Mouse (Mus musculus) frontal cortex, adult (tissue): ENCODE results near the gene Mertk.
"Not testable (repeated sequence)": the region's sequence is repeated elsewhere in the genome, so short reads cannot be mapped to it uniquely, and the experiment has no call there.

Experiments
- ATAC-seq: cut with Nextera tagmentation; 2 replicates; pipeline ENCODE4 v1.9.2; 2017; ENCODE audit warnings: mild to moderate bottlenecking, moderate library complexity, mixed read lengths; ENCODE audit not compliant: low TSS enrichment

The Mertk gene

DNA sequence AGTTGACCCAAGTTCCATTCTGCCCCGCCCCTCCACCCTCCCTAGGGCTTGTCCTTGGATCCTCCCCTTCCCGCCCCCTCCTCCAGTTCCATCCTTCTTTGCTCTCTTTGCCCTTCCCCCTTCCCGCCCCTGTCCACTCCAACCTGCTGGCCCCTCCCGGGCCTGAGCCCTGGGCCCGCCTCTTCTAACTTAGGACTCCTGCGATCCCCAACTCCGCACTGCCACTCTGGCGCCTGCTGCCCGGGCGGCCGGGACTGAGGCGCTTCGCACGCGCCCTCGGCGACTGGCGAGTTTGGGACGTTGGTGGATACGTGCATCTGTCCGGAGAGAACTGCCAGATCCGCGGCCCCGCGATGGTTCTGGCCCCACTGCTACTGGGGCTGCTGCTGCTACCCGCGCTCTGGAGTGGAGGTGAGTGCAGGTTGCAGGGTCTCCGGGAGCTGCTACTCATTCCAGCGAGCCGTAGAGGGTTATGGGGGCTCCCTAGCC, at the start of gene Mertk:
TSS of gene Mertk (plus strand) at position 264 of the 489 bp plus-strand sequence.
- ATAC-seq, result peak; percentile 76

- ATAC-seq, result no peak
Measured at GRCm38 (mm10) chr2:128680661-128681060, 18.1 kb upstream of the Mertk start.

- peak; percentile 100 for ATAC-seq
Measured at GRCm38 (mm10) chr2:128686921-128687557, 11.7 kb upstream of the Mertk start, which contains the start of gene Anapc1. TSS of gene Anapc1 (minus strand) at chr2:128687391.

DNA sequence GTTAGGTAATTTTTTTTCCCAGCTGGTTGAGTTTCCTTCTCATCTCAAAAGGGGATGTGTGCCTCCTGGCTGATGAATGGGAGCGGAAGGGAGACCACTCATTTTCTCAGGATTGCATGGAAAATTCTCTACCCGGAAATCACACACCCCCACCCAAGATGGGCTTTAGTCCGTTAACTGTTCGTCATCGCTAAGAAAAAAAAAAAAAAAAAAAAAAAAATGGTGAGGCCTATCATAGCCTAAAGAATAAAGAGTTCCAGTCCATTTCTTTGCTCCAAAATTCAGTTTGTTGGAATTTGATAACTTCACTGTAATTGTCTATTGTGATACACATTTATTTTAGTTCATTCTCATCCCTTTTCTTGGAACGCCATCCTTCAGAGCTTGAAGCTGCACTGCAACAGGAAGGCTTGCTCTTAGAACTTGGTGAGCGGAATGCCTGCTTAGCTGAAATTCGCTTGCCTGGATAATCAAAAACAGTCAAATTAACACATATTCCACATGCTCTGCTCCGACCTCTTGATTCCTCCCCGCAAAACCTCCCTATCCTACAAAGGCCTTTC, 11.1 kb upstream of the Mertk start:
- peak; percentile 81 for ATAC-seq

DNA sequence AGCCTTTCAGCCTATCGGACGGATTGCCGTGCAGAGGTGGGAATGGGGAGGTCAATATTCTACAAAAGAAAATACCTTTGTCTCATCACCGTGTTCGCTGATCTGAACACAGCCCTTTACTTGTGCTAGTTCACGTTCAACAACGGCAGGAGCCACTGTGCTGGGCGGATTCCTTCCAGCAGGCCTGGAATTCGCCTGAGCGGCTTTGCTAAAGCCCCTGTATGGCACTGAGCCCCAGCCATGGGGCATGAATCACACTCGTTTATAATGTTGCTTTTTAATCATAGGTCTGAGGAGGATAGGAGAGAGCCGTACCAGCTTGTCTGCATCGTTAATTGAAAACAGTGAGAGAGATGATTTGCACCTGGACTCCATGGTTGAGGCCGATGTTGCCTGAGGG, 6.4 kb upstream of the Mertk start:
- no peak for ATAC-seq

- ATAC-seq, result no peak
Measured at GRCm38 (mm10) chr2:128692771-128693170, 6.0 kb upstream of the Mertk start.

DNA sequence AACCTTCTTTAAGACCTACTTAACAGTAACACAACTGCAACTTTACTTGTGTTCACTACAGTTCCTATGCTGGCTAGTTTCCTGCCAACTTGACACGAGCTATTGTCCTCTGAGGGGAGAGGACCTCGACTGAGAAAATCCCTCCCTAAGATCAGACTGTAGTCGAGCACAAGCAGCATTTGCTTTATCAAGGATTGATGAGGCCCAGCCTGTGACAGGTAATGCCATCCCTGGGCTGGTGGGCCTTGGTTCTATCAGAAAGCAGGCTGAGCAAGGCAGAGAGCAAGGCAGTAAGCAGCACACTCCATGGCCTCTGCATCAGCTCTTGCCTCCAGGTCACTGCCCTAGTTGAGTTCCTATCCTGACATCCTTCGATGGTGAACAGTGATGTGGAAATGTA, 5.5 kb upstream of the Mertk start:
- no peak for ATAC-seq

- not testable (repeated sequence) for ATAC-seq
Measured at GRCm38 (mm10) chr2:128693828-128694227, 4.9 kb upstream of the Mertk start.

GRCm38 (mm10) chr2:128694548-128694947, 4.2 kb upstream of the Mertk start:
- no peak for ATAC-seq

DNA sequence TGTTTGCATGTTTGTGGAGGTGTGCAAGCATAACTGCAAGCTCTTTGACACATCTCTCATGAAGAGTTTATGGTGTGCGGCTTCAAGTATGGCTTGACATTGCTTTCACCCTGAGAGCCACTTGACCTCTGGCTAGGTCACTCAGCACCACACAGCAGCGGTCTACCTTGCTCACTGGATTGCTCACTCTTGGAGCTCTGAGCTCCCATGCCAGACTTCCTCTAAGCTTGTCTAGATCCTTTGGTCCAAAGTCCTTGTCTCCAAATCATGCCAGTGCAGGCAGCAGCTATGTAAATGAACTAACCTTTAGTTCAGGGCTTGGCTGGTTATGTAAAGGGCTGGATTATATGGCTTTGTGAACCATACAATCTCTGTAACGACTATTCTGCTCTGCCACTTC, 2.3 kb upstream of the Mertk start:
- no peak for ATAC-seq

- no peak for ATAC-seq
Measured at GRCm38 (mm10) chr2:128697047-128697446, 1.7 kb upstream of the Mertk start.

DNA sequence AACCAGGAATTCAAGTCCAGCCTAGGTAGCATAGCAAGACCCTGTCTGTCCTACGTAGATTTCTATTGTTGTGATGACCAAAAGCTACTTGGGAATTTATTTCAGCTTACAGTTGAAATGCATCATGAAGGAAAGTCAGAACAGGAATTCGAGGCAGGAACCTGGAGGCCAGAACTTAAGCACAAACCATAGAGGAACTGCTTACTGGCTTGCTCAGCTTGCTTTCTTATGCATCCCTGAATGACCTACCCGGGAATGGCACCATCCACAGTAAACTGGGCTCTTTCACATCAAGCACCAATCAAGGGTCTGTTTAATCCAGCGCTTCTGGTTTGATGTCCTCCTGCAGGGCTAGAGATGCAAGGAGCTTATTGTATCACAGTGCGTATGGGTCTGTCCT, 1.2 kb upstream of the Mertk start:
- ATAC-seq, result no peak

DNA sequence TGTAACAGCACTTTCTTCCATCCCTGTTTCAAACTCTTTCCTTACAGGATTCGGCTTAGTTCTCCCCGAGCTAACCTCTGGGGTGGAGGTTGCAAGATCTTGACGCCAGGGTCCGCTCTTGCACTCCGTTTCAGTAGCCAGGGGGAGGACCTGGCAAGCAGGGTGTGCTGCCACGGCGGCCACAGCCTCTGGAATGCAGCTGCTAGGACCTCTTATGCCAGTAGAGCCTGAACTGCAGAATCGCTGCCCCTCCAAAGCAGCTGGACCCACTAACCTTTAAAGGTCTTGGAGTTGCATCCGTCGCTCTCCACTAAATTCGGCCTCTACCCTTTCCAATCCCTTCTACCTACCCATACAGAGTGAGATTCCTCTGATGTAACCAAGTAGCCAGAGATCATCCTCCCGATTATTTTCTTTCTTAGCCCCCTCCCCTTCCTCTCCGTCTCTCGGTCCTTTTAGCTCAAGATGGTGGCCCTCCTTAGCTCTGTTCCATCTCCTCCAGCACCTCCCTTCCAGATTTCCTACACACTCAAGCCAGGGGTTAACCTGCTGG, 540 bp upstream of the Mertk start:
- ATAC-seq, result peak; percentile 91

DNA sequence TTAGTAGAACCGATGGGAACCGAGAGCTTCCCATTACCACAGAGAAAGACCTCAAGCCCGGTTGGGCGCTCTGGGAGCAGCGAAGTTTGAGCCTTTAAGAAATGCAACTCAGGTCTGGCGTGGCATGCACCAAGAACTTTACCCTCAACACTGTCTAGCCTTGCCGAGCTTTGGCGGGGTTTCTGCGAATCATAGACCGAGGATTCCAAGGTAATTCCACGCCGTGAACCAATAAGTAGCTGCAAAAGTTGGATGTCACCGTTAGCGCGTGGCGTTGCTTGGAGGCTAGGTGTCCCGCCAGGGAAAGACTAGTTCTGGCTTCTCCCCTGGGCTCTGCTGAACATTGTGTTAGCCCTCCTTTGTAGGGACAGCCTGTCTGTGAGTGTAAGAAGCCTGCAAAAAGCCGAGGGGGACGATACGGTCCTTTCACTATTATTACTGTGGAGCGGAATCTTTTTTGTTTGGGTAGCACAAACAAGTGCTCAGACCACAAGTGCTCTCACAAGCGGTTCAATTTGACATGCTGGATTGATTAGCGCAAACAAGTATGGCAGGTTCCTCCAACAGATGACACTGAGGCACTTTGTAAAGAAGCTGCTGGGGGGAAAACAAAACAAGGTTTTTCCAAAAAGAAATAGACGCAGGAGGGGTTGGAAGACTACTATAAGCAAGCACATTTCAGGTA, 587 bp downstream of the Mertk start:
- peak; percentile 2; the same call in 1 of the 2 replicates for ATAC-seq

DNA sequence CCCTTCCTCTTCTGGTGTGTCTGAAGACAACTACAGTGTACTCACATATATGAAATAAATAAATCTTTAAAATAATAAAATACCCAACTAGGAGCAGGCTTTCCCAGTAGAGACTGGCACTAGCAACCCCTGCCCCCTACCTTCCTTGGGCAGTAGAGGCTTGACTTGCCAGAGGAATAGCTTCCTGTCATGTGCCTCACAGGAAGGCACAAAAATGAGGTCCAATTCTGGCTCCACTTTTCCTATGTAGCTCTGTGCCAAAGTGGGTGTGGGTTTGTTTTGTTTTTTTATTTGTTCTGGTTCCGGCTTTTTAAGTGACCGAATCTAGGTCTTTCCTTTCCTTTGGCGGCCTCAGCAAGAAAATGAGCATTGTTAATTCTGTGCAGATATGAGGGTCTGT, 5.7 kb downstream of the Mertk start:
- no peak for ATAC-seq

GRCm38 (mm10) chr2:128709264-128709663, 10.5 kb downstream of the Mertk start:
- peak; percentile 62 for ATAC-seq

- no peak for ATAC-seq
Measured at GRCm38 (mm10) chr2:128710609-128711008, 11.9 kb downstream of the Mertk start.

GRCm38 (mm10) chr2:128712940-128713339, 14.2 kb downstream of the Mertk start:
- no peak for ATAC-seq

- no peak for ATAC-seq
Measured at GRCm38 (mm10) chr2:128713548-128714003, 14.8 kb downstream of the Mertk start.

- no peak for ATAC-seq
Measured at GRCm38 (mm10) chr2:128714724-128715241, 16.0 kb downstream of the Mertk start.

- ATAC-seq, result no peak
Measured at GRCm38 (mm10) chr2:128715979-128716378, 17.2 kb downstream of the Mertk start.

- no peak for ATAC-seq
Measured at GRCm38 (mm10) chr2:128719380-128719779, 20.6 kb downstream of the Mertk start.
